Mouse (Mus musculus): ENCODE data around the gene Uqcrc2. TPM values are rescaled to one million over a fixed set of nuclear protein-coding genes. Genes with fewer than 3 reads are reported as not detected.

The Uqcrc2 gene
- 192 and 198 TPM in 2 replicates for total RNA-seq (2014; rRNA removed)
- 239 and 241 TPM in 2 replicates for polyA plus RNA-seq (2015; fragmentation: Nextera tagmentation; extraction: Ambion mirVana)

DNA sequence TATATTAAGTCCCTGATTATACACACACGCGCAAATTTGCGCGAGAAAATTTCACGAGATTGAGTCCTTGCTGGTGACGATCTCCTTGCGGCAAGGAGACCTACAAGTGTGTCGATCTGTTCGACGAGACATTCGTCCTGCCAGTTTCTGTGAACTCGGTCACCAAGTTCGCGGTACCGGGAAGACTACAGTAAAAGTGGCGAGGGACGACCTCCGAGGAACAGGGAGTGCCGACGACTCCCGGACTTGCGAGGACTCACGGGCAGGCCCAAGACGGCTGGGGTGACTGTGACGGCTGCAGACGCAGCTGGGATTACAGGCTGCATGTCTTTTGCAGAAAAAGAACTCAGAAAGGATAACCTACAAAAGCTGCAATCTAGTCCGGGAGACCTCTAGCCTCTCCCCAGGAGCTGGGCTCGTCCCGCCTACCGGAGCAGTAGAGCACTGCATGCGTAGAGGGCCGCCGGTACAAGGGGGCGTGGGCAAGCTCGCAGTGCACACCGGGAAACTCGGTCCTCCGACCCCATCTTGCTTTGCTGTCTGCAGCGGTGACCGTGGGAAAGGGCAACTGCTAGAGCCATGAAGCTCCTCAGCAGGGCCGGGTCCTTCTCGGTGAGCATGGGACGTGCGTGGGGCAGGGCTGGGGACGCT is at the start of gene Uqcrc2:
TSS of gene Uqcrc2 (plus strand) at position 466 of the 651 bp plus-strand sequence.
- Histone ChIP-seq H3K27me3 (ENCODE audit: insufficient read depth, low read length) (no peaks in the 10 kb centered on the region), H3K9ac (peak within 1 kb of the TSS; percentile 96), H3K4me3 (ENCODE audit: low read depth, low read length) (peak within 1 kb of the TSS; percentile 98), H3K4me1 (ENCODE audit: insufficient read depth) (peaks cover 14% of the 10 kb centered on the region), H3K4me2 (ENCODE audit: low read depth) (peak within 1 kb of the TSS; percentile 74), H3K27ac (ENCODE audit: low read depth, low read length) (peak within 1 kb of the TSS; percentile 92), H3K9me3 (ENCODE audit: low read length) (no peaks in the 10 kb centered on the region), H3K36me3 (ENCODE audit: insufficient read depth) (peaks cover 5% of the 10 kb centered on the region; the same call in 1 of the 2 replicates)
- ATAC-seq (peak; percentile 100), DNase-seq (peak; percentile 92)
- WGBS, result under 1% methylated on average over 45 of the region's 45 CpGs
- TF ChIP-seq CTCF (IDR thresholded peaks at IDR 0.05; ENCODE audit: low read depth), result peak; percentile 88

DNA sequence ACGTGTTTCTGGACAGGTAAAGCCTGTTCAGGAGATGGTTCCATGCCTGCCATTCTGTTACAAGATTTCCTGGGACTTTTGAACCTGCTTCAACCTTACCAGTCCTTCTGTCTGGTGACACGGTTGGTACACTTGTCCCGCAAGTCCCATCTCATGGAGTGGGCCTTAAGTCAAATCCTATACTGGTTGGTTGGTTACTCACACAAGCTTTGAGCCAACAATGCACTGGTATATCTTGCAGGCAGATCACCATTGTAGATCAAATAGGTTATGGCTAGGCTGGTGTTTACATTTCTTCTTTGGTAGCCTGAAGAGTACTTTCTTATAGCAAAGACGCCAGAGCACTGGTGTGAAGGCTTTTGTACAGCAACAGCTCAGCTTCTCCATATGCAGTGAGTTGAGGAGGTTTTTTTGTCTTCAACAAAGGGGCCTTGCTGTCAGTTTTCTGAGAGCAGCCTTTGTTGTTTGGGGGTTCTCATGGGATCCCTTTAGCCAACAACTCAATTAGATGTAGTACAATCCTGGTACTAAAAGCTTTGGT is 37.7 kb upstream of the Uqcrc2 start:
- Histone ChIP-seq H3K27ac (ENCODE audit: low read depth, low read length) (0 out of 2 replicates have a peak overlapping the region, but pooled peaks have one; percentile 66), H3K9me3 (ENCODE audit: low read length) (no peaks in the 10 kb centered on the region), H3K4me1 (ENCODE audit: insufficient read depth) (no peaks in the 10 kb centered on the region), H3K4me3 (ENCODE audit: low read depth, low read length) (peak overlapping the region; percentile 41), H3K36me3 (ENCODE audit: insufficient read depth) (no peaks in the 10 kb centered on the region), H3K27me3 (ENCODE audit: insufficient read depth, low read length) (no peaks in the 10 kb centered on the region), H3K9ac (peak overlapping the region; percentile 62), H3K4me2 (ENCODE audit: low read depth) (peak overlapping the region; percentile 75)
- DNase-seq (no peak), ATAC-seq (peak; percentile 52)
- no peak for TF ChIP-seq CTCF (IDR thresholded peaks at IDR 0.05; ENCODE audit: low read depth)
- 72% methylated on average over 4 of the region's 4 CpGs for WGBS

DNA sequence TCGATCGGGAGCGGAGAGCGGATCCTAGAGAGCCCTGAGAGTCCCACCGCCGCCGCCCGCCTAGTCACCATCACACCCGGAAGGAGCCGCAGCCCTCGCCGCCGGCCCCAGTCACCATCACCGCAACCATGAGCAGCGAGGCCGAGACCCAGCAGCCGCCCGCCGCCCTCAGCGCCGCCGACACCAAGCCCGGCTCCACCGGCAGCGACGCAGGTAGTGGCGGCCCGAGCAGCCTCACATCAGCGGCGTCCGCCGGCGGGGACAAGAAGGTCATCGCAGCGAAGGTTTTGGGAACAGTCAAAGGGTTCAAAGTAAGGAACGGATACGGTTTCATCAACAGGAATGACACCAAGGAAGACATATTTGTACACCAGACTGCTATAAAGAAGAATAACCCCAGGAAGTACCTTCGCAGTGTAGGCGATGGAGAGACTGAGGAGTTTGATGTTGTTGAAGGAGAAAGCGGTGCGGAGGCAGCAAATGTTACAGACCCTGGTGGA is 37.2 kb upstream of the Uqcrc2 start:
- 4% methylated on average over 41 of the region's 41 CpGs for WGBS
- no peaks in the 10 kb centered on the region for H3K9me3 ChIP-seq (ENCODE audit: low read length)
- no peak for TF ChIP-seq CTCF (IDR thresholded peaks at IDR 0.05; ENCODE audit: low read depth)
- H3K27ac ChIP-seq (ENCODE audit: low read depth, low read length), result peak overlapping the region; percentile 66; the same call in 1 of the 2 replicates
- no peaks in the 10 kb centered on the region for H3K4me1 ChIP-seq (ENCODE audit: insufficient read depth)
- no peaks in the 10 kb centered on the region for H3K27me3 ChIP-seq (ENCODE audit: insufficient read depth, low read length)
- H3K36me3 ChIP-seq (ENCODE audit: insufficient read depth), result no peaks in the 10 kb centered on the region
- DNase-seq, result peak; percentile 66
- H3K4me2 ChIP-seq (ENCODE audit: low read depth), result peak overlapping the region; percentile 75
- ATAC-seq, result peak; percentile 87
- H3K4me3 ChIP-seq (ENCODE audit: low read depth, low read length), result peak overlapping the region; percentile 41
- peak overlapping the region; percentile 62 for H3K9ac ChIP-seq

DNA sequence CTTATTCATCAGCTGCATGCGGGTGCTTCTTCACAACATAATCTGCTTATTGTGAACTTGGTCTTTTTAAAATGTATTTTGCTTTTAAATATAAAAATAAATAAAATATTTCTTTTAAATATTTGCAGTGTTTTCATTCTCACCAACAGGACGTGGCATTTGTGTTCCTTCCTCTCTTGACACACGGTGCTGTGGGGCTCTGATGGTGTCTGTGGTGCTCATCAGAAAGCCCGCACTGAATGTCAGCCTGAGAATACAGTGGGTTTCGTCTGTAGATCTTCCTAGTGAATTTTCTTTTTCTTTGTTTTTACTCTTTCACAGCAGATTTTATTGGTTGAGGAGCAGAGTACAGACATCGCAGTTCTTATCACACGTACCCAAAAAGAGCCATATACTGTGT is 36.6 kb upstream of the Uqcrc2 start:
- TF ChIP-seq CTCF (IDR thresholded peaks at IDR 0.05; ENCODE audit: low read depth), result no peak
- H3K9ac ChIP-seq, result peak overlapping the region; percentile 62
- no peak for DNase-seq
- ATAC-seq, result no peak; the same call in 1 of the 2 replicates
- H3K36me3 ChIP-seq (ENCODE audit: insufficient read depth), result no peaks in the 10 kb centered on the region
- peak overlapping the region; percentile 41 for H3K4me3 ChIP-seq (ENCODE audit: low read depth, low read length)
- H3K4me1 ChIP-seq (ENCODE audit: insufficient read depth), result no peaks in the 10 kb centered on the region
- H3K9me3 ChIP-seq (ENCODE audit: low read length), result no peaks in the 10 kb centered on the region
- peak overlapping the region; percentile 66; the same call in 1 of the 2 replicates for H3K27ac ChIP-seq (ENCODE audit: low read depth, low read length)
- 73% methylated on average over 7 of the region's 7 CpGs for WGBS
- no peaks in the 10 kb centered on the region for H3K27me3 ChIP-seq (ENCODE audit: insufficient read depth, low read length)
- H3K4me2 ChIP-seq (ENCODE audit: low read depth), result peak overlapping the region; percentile 75

DNA sequence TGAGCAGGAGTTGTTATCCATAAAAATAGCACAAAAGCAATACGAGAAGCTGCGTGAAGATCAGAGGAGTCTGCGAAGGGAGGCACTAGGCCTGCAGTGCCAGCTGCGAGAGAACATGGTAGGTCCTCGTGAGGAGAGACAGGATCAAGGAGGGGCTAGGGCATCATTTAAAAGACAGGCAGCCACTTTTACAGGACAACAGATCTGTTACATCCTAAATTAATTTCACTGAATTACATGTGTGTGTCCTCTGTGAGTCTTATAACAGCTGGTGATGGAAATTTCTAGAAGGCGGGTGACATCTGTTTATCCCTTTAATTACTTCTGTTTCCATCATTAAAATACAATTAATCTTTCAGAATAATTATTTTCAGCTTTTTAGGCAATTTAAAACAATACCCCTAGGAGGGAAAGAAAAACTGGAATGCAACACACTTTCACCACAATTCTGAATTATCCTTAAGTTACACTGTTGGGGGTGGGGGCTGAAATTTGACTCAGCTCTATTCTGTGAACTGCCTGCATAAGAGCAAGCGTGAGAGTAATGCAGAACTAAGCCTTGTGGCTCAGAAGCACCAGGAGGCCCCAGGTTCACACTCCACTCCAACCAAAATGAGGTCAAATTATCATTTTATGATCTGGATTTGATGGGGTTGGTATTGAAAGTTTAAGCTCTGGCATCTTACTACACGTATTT is 14.8 kb upstream of the Uqcrc2 start:
- no peaks in the 10 kb centered on the region for H3K36me3 ChIP-seq (ENCODE audit: insufficient read depth)
- DNase-seq (no peak), ATAC-seq (no peak)
- no peaks in the 10 kb centered on the region for H3K27me3 ChIP-seq (ENCODE audit: insufficient read depth, low read length)
- no peaks in the 10 kb centered on the region for H3K9me3 ChIP-seq (ENCODE audit: low read length)
- H3K4me1 ChIP-seq (ENCODE audit: insufficient read depth), result no peaks in the 10 kb centered on the region
- WGBS, result 63% methylated on average over 8 of the region's 8 CpGs
- no peak for TF ChIP-seq CTCF (IDR thresholded peaks at IDR 0.05; ENCODE audit: low read depth)
- H3K4me3 ChIP-seq (ENCODE audit: low read depth, low read length), result no peak overlapping the region
- H3K9ac ChIP-seq, result no peak overlapping the region
- H3K27ac ChIP-seq (ENCODE audit: low read depth, low read length), result no peak overlapping the region
- no peak overlapping the region for H3K4me2 ChIP-seq (ENCODE audit: low read depth)

DNA sequence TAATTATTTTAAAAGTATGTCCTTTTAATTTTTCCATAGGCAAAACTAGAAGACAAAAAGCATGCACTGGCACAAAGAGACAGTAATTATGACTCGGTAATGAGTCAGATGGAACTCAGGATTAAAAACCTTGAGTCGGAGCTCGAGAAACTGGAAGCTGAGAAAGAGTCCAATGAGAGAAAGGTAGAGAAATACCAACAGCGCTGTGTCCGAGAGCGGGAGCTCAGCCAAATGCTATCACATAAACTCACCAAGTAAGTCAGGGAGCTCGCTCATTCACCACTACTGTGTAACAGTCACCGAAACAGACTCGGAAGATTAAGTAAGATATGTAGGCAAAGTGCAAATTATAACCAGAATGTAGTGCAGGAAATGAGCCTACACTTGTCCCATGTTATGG is 14.1 kb upstream of the Uqcrc2 start:
- Histone ChIP-seq H3K9ac (no peak overlapping the region), H3K4me3 (ENCODE audit: low read depth, low read length) (no peak overlapping the region), H3K9me3 (ENCODE audit: low read length) (no peaks in the 10 kb centered on the region), H3K27me3 (ENCODE audit: insufficient read depth, low read length) (no peaks in the 10 kb centered on the region), H3K36me3 (ENCODE audit: insufficient read depth) (no peaks in the 10 kb centered on the region), H3K4me1 (ENCODE audit: insufficient read depth) (no peaks in the 10 kb centered on the region), H3K4me2 (ENCODE audit: low read depth) (no peak overlapping the region), H3K27ac (ENCODE audit: low read depth, low read length) (no peak overlapping the region)
- DNase-seq (no peak), ATAC-seq (no peak)
- TF ChIP-seq CTCF (IDR thresholded peaks at IDR 0.05; ENCODE audit: low read depth), result no peak
- WGBS, result 90% methylated on average over 9 of the region's 9 CpGs
